Mouse (Mus musculus): Measurements from ENCODE around the gene Med13. TPM values are rescaled to one million over a fixed set of nuclear protein-coding genes. Genes with fewer than 3 reads are reported as not detected.

Med13 gene
- polyA plus RNA-seq, 1 experiment from 2014 or later: 2.9 TPM

DNA sequence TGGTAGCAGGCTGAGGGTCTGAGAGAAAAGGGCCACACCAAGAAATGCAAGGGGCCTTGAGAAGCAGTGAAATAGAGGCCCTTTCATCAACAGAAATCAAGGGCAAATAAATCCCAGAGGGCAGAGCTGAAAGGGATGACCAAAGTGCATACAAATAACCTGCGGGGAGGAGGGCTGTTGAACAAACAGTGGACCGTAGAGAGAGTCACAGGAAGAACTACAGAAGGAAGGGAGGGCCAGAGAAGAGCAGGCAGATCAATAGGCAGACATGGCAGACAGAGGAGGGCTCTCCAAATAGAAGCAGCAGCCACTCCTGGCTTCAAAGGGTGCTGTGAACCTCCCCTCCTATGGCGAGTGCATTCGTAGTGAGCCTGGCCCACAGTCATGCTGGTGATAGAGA, 19.3 kb upstream of the Med13 start:
- Histone ChIP-seq H3K27me3 (no peaks in the 10 kb centered on the region; the same call in 1 of the 2 replicates), H3K4me1 (replicated peaks) (peaks cover 9% of the 10 kb centered on the region), H3K9me3 (replicated peaks) (no peaks in the 10 kb centered on the region), H3K36me3 (no peaks in the 10 kb centered on the region), H3K9ac (no peak overlapping the region), H3K4me2 (no peak overlapping the region), H3K27ac (0 out of 2 replicates have a peak overlapping the region, but pooled peaks have one; percentile 45), H3K4me3 (replicated peaks) (no peak overlapping the region)
- 79% methylated on average over 4 of the region's 4 CpGs for WGBS (ENCODE audit: insufficient replicate concordance)
- no peak for DNase-seq
- ATAC-seq (ENCODE audit: low read depth): peak; percentile 51

DNA sequence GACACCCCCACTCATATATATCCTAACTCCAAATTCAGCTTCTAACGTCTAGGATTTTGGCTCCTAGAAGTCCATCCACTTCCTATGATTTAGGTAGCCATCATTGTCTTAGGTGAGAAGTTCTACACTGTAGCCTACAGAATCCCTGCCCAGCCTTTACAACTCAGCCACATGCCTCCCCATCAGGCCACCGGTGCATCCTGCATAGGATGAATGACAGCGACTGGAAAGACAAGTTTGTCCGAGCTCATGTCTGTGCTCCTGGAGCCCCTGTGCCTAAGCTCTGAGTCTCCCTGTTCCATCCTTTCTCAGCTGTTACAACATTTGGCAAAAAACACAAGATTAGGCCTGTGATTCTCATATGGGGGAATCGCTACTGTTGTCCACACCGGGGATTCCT, 17.7 kb upstream of the Med13 start:
- no peak overlapping the region for H3K4me3 ChIP-seq (replicated peaks)
- WGBS (ENCODE audit: insufficient replicate concordance): 81% methylated on average over 6 of the region's 6 CpGs
- no peak for DNase-seq
- ATAC-seq (ENCODE audit: low read depth): no peak
- no peaks in the 10 kb centered on the region for H3K4me1 ChIP-seq (replicated peaks)
- no peaks in the 10 kb centered on the region; the same call in 1 of the 2 replicates for H3K27me3 ChIP-seq
- no peaks in the 10 kb centered on the region for H3K36me3 ChIP-seq
- H3K9ac ChIP-seq: no peak overlapping the region
- H3K27ac ChIP-seq: no peak overlapping the region
- H3K4me2 ChIP-seq: no peak overlapping the region
- no peaks in the 10 kb centered on the region for H3K9me3 ChIP-seq (replicated peaks)

DNA sequence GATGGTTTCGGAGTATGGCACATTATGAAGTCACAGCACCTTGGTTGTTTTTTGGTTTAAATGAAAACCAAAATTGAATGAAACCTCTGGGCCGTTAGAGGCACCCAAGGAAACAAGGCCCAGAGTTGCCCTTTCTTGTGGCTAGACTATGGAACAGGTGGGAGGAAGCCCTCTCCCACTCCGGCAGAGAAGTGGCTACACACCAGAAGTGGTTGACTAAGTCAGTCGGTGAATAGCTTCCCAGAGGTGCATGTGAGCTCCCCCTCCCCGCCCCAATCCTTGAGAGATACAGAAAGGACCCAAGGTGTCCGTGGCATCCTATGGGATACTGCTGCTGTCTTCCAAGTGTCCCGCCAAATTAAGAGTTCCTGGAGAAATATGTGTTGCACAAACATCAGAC, 13.9 kb upstream of the Med13 start:
- Histone ChIP-seq H3K27me3 (no peaks in the 10 kb centered on the region; the same call in 1 of the 2 replicates), H3K9ac (no peak overlapping the region), H3K9me3 (replicated peaks) (no peaks in the 10 kb centered on the region), H3K27ac (no peak overlapping the region), H3K4me1 (replicated peaks) (no peaks in the 10 kb centered on the region), H3K36me3 (no peaks in the 10 kb centered on the region), H3K4me2 (no peak overlapping the region), H3K4me3 (replicated peaks) (no peak overlapping the region)
- 68% methylated on average over 7 of the region's 7 CpGs for WGBS (ENCODE audit: insufficient replicate concordance)
- DNase-seq: no peak
- no peak for ATAC-seq (ENCODE audit: low read depth)

DNA sequence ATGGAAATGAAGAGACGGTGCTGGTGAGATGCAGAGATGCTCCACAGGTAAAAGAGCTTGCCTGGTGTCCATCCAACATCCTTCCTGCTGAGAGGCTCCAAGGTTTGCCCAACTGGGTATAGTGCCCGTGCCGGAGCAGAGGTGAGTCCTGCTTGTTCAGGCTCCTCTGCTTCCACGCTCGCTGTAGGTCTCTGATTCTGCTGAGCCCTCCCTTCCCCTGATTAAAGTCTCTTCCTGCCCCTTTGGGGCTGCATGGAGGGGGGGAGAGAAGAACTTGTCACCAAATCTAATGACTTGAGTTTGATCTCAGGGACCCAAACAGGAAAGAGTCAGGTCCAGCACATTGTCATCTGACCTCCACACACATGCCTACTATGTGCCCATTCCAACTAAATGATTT, 12.5 kb upstream of the Med13 start:
- no peak for ATAC-seq (ENCODE audit: low read depth)
- H3K4me3 ChIP-seq (replicated peaks): no peak overlapping the region
- no peaks in the 10 kb centered on the region for H3K9me3 ChIP-seq (replicated peaks)
- no peaks in the 10 kb centered on the region for H3K4me1 ChIP-seq (replicated peaks)
- no peak for DNase-seq
- H3K4me2 ChIP-seq: no peak overlapping the region
- no peaks in the 10 kb centered on the region; the same call in 1 of the 2 replicates for H3K27me3 ChIP-seq
- H3K36me3 ChIP-seq: no peaks in the 10 kb centered on the region
- H3K27ac ChIP-seq: no peak overlapping the region
- no peak overlapping the region for H3K9ac ChIP-seq
- WGBS (ENCODE audit: insufficient replicate concordance): 79% methylated on average over 5 of the region's 5 CpGs

DNA sequence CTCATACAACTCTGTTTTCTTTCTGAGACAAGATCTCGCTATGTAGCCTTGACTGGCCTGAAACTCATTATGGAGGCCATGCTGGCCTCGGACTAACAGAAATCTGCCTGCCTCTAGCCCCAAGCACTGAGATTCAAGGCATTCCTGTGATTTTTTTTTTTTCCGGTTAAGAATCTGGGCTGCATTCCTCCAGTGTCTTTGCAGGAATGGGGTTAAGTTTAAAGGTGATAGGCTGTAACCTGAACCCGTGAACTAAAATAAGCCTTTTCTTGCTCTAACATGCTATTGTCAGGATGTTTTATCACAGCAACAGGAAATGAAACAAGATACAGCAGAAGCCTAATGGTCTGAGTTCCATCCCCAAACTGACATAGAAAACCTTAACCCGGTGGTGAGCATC, 11.6 kb upstream of the Med13 start:
- no peak overlapping the region for H3K9ac ChIP-seq
- DNase-seq: no peak
- no peak overlapping the region for H3K4me3 ChIP-seq (replicated peaks)
- no peak for ATAC-seq (ENCODE audit: low read depth)
- H3K9me3 ChIP-seq (replicated peaks): no peaks in the 10 kb centered on the region
- 66% methylated on average over 5 of the region's 5 CpGs for WGBS (ENCODE audit: insufficient replicate concordance)
- no peak overlapping the region for H3K4me2 ChIP-seq
- H3K4me1 ChIP-seq (replicated peaks): no peaks in the 10 kb centered on the region
- no peak overlapping the region for H3K27ac ChIP-seq
- H3K27me3 ChIP-seq: peaks cover 2% of the 10 kb centered on the region; the same call in 1 of the 2 replicates
- H3K36me3 ChIP-seq: no peaks in the 10 kb centered on the region

DNA sequence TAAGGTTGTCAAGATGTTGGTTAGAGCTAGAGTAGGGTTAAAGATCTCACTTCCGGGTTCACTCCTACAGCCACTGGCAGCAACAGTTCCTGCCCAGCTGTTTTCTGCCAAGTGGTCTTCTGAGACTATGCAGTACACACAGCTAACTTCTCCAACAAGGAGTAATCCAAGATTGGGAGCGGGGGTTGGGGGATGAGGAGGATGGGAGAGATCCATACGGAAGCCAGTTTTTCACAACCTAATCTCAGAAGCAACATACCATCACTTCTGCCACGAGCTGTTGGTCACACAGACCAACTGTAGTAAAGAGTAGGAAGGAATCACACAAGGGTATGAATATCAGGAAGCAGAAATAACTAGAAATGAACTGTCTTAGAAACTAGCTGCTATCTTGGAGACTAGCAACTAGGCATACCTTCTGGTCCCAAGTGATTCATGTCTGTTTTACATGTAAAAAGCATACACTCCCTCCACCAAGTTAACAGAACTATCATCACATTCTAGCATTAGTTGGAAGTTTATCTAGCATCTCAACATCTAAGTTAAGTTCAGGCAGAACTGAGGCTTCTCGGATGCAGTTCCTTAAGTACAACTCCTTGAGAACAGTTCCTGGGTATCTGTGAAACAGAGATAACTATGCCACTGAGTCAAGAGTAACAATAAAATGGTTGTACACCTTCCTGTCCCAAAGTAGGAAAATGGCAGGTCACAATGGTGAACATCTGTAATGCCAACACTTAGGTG, 7.5 kb upstream of the Med13 start:
- no peak overlapping the region for H3K4me2 ChIP-seq
- no peak for DNase-seq
- no peaks in the 10 kb centered on the region for H3K4me1 ChIP-seq (replicated peaks)
- no peak overlapping the region for H3K4me3 ChIP-seq (replicated peaks)
- no peak overlapping the region for H3K9ac ChIP-seq
- no peaks in the 10 kb centered on the region for H3K9me3 ChIP-seq (replicated peaks)
- H3K27me3 ChIP-seq: 0 out of 2 replicates have a peak, but pooled peaks cover 10% of the 10 kb centered on the region
- no peak for ATAC-seq (ENCODE audit: low read depth)
- H3K27ac ChIP-seq: no peak overlapping the region
- 53% methylated on average over 5 of the region's 5 CpGs for WGBS (ENCODE audit: insufficient replicate concordance)
- H3K36me3 ChIP-seq: no peaks in the 10 kb centered on the region

DNA sequence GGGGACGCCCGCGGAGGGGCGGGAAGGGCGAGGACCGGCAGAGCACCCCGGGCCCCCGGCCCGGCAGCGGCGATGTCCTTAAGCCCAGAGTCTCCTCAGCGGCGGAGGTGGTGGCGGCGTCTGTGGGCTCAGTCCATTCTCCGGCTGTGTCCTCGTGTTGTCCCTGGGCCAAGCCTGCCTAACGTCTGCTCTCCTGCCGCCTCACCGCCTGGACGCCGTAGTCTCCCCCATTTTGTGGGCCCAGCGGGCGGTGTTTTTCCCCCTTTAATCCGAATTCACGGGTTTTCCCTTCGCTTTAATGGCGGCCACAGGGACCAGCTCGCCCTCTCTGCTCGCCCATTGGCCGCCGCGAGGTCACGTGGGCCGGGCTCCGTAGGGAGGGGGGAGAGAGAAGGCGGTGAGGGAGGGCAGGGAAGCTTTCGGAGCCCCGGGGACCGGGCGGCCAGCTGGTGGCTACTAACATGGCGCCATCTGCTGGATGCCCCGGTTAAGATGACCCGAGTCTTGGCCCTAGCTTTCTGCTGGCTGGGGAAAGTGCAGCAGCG, 654 bp upstream of the Med13 start:
- Histone ChIP-seq H3K4me1 (replicated peaks) (peaks cover 28% of the 10 kb centered on the region), H3K9ac (peak overlapping the region; percentile 99), H3K36me3 (peaks cover 18% of the 10 kb centered on the region), H3K4me2 (peak overlapping the region; percentile 72), H3K27ac (peak overlapping the region; percentile 97), H3K9me3 (replicated peaks) (no peaks in the 10 kb centered on the region), H3K27me3 (0 out of 2 replicates have a peak, but pooled peaks cover 11% of the 10 kb centered on the region), H3K4me3 (replicated peaks) (peak overlapping the region; percentile 99)
- DNase-seq (peak; percentile 98), ATAC-seq (ENCODE audit: low read depth) (peak; percentile 96)
- WGBS (ENCODE audit: insufficient replicate concordance): under 1% methylated on average over 45 of the region's 45 CpGs

DNA sequence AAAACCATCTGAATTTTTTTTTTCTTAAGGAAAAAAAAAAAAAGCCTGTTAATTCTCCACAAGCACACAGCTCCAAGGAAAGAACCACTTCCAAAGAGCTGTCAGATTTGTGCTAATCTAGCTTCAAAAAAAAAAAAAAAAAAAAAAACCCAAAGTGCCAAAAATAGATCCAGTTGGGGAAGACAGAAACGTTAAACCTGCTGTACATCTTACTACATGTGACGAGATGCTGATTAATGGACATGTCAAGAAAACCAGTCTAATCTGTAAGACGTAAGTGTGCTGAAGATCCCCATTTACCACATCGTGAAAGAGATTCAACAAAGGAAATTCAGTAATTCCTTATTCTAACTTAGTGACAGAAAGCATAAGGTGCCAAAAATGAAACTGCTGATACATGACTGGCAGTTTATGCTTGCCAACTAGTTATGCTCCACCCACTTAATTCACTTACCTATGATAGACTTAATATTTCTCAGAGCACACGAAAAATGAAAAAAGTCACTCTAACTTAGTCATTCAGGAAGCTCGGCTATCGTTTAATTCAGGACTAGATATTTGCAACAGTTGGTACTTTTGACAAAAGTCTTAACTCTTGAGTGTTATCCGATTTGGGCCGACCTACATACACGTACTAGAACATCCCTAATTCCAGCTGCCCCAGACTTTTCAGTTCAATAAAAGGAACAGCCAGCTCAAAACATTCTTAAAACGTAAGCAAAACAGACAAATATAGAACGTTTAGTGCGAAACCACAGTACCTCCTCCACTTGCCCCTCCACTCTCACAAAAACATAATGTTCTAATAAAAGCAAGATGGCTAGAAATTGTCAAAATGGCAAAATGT, 1.2 kb downstream of the Med13 start:
- Histone ChIP-seq H3K4me3 (replicated peaks) (peak overlapping the region; percentile 99), H3K9me3 (replicated peaks) (no peaks in the 10 kb centered on the region), H3K36me3 (peaks cover 27% of the 10 kb centered on the region), H3K27me3 (0 out of 2 replicates have a peak, but pooled peaks cover 9% of the 10 kb centered on the region), H3K27ac (peak overlapping the region; percentile 97), H3K4me1 (replicated peaks) (peaks cover 38% of the 10 kb centered on the region), H3K4me2 (peak overlapping the region; percentile 72), H3K9ac (peak overlapping the region; percentile 99)
- DNase-seq (peak; percentile 15), ATAC-seq (ENCODE audit: low read depth) (no peak)
- 5% methylated on average over 13 of the region's 13 CpGs for whole genome bisulfite sequencing (ENCODE audit: insufficient replicate concordance)

DNA sequence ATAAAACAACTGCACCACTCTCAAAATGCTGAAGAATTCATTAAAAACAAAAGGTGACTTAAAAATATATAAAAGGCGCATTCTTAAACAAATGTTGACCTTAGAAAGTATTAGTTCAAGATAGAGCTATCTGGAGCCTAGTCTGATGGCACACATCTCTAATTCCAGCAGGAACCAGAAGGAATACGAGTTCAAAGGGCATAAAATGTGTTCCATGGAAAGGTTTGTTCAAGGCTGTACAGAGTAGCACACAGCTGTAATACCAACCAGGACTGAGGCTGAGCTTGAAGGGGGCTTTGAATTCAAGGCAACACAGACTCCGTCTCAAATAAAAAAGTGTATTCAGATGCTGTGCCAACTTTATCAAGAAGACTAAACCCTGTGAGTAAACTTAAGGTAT, 3.8 kb downstream of the Med13 start:
- Histone ChIP-seq H3K9me3 (replicated peaks) (no peaks in the 10 kb centered on the region), H3K36me3 (peaks cover 27% of the 10 kb centered on the region), H3K4me2 (no peak overlapping the region), H3K27me3 (no peaks in the 10 kb centered on the region), H3K4me1 (replicated peaks) (peaks cover 42% of the 10 kb centered on the region), H3K27ac (no peak overlapping the region), H3K9ac (no peak overlapping the region), H3K4me3 (replicated peaks) (no peak overlapping the region)
- DNase-seq (no peak), ATAC-seq (ENCODE audit: low read depth) (no peak)
- 79% methylated on average over 3 of the region's 3 CpGs for WGBS (ENCODE audit: insufficient replicate concordance)

DNA sequence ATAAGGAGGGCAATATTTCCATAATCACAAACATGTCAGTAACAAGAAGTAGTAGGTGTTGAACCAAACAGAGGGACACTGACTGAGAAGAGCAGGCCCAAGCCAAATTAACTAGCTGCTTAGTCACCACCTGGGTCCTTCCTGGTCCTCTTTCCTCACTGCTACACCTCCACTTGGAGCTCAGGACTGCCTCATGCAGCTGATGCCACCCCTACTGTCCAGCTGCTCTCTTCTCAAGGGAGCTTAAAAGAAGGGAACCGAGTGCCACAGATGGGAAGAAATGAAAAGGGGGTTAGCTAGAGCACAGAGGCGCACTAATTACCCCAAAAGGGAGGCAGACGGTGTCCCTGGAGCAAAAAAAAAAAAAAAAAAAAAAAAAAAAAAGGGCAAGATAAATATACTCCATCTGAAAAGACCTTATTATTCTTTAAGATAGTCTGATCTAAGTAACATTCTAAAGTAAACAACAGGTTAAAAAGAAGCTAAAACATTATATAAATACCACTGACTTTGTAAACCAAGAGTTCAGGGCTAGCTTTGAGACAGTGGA, 5.6 kb downstream of the Med13 start:
- no peak overlapping the region for H3K4me3 ChIP-seq (replicated peaks)
- peaks cover 40% of the 10 kb centered on the region for H3K4me1 ChIP-seq (replicated peaks)
- 61% methylated on average over 3 of the region's 3 CpGs for WGBS (ENCODE audit: insufficient replicate concordance)
- H3K27me3 ChIP-seq: no peaks in the 10 kb centered on the region
- no peak overlapping the region for H3K27ac ChIP-seq
- no peak overlapping the region for H3K9ac ChIP-seq
- no peaks in the 10 kb centered on the region for H3K9me3 ChIP-seq (replicated peaks)
- ATAC-seq (ENCODE audit: low read depth) (0 out of 2 replicates have a peak, but pooled peaks have one; percentile 24), DNase-seq (no peak)
- no peak overlapping the region for H3K4me2 ChIP-seq
- H3K36me3 ChIP-seq: peaks cover 27% of the 10 kb centered on the region

DNA sequence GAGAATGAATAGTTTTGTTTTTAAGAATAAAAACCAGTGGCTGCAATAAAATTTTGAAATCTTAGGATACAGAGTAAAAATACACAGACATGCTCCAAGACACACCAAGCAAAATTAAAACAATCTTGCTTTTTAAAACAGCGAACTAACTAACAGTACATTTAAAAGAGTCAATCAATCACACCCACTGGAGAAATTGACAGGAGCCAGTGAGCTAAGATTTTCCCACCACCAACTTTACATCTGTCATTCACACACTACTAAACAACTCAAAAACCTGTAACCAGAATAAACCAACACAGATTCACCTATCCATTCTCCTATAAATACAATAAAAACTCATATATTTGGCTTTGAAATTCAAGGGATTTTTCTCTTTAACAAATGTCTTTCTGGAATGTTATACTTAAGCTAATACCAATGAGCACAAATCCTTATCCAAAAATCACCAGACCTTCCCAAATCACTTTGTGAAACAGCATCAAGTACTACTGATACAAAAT, 6.7 kb downstream of the Med13 start:
- Histone ChIP-seq H3K27me3 (no peaks in the 10 kb centered on the region), H3K4me2 (no peak overlapping the region), H3K36me3 (peaks cover 32% of the 10 kb centered on the region), H3K9ac (no peak overlapping the region), H3K4me1 (replicated peaks) (peaks cover 37% of the 10 kb centered on the region), H3K4me3 (replicated peaks) (no peak overlapping the region), H3K9me3 (replicated peaks) (no peaks in the 10 kb centered on the region), H3K27ac (no peak overlapping the region)
- whole genome bisulfite sequencing (ENCODE audit: insufficient replicate concordance): 81% methylated on average over 1 of the region's 1 CpGs
- DNase-seq (no peak), ATAC-seq (ENCODE audit: low read depth) (no peak)
